Mouse (Mus musculus) right cerebral cortex, adult 18-20 months (tissue): ENCODE measurements around the gene Dnmt3l.

Experiments used
- DNase-seq: peaks from one replicate; pipeline ENCODE4 v3.0.0; 2022; ENCODE audit warnings: mixed read lengths

The Dnmt3l gene

GRCm38 (mm10) chr10:78037139-78037538 lies 4.6 kb upstream of the Dnmt3l start:
- DNase-seq = no peak

- no peak for DNase-seq
These were observed 349 bp downstream of the Dnmt3l start for GRCm38 (mm10) chr10:78042096-78042495.

- DNase-seq = peak; percentile 30
These were observed 1.1 kb downstream of the Dnmt3l start for GRCm38 (mm10) chr10:78042697-78043405.

- DNase-seq = peak; percentile 42
These were observed 1.7 kb downstream of the Dnmt3l start, which contains the start of gene Aire for GRCm38 (mm10) chr10:78043406-78043836. Gene Aire (minus strand): TSS chr10:78043610.

GRCm38 (mm10) chr10:78044531-78044930 lies 2.8 kb downstream of the Dnmt3l start:
- DNase-seq = no peak

GRCm38 (mm10) chr10:78046388-78046787 lies 4.6 kb downstream of the Dnmt3l start:
- no peak for DNase-seq

GRCm38 (mm10) chr10:78048061-78048730 lies 6.4 kb downstream of the Dnmt3l start:
- DNase-seq = no peak

- DNase-seq = no peak
These were observed 7.8 kb downstream of the Dnmt3l start for GRCm38 (mm10) chr10:78049519-78050035.

- DNase-seq = no peak
These were observed 13.2 kb downstream of the Dnmt3l start for GRCm38 (mm10) chr10:78054633-78055565.

GRCm38 (mm10) chr10:78057056-78057455 lies 15.3 kb downstream of the Dnmt3l start:
- no peak for DNase-seq

- DNase-seq = no peak
These were observed 21.4 kb downstream of the Dnmt3l start for GRCm38 (mm10) chr10:78063122-78063521.

- no peak for DNase-seq
These were observed 25.5 kb downstream of the Dnmt3l start for GRCm38 (mm10) chr10:78067226-78067625.

GRCm38 (mm10) chr10:78068541-78068940 lies 26.8 kb downstream of the Dnmt3l start:
- no peak for DNase-seq

GRCm38 (mm10) chr10:78069101-78070011 lies 27.6 kb downstream of the Dnmt3l start, which contains the start of gene Icosl:
Gene Icosl (plus strand): TSS chr10:78069302.
- DNase-seq = peak; percentile 42

- no peak for DNase-seq
These were observed 32.4 kb downstream of the Dnmt3l start for GRCm38 (mm10) chr10:78074151-78074550.

GRCm38 (mm10) chr10:78074977-78075376 lies 33.2 kb downstream of the Dnmt3l start:
- DNase-seq = no peak

- DNase-seq = no peak
These were observed 36.1 kb downstream of the Dnmt3l start for GRCm38 (mm10) chr10:78077862-78078261.

GRCm38 (mm10) chr10:78078276-78078675 lies 36.5 kb downstream of the Dnmt3l start:
- no peak for DNase-seq

GRCm38 (mm10) chr10:78079955-78080591 lies 38.3 kb downstream of the Dnmt3l start:
- no peak for DNase-seq

GRCm38 (mm10) chr10:78084073-78084472 lies 42.3 kb downstream of the Dnmt3l start:
- DNase-seq = no peak

GRCm38 (mm10) chr10:78085711-78086110 lies 44.0 kb downstream of the Dnmt3l start:
- DNase-seq = no peak
